In the genomic region with DNA sequence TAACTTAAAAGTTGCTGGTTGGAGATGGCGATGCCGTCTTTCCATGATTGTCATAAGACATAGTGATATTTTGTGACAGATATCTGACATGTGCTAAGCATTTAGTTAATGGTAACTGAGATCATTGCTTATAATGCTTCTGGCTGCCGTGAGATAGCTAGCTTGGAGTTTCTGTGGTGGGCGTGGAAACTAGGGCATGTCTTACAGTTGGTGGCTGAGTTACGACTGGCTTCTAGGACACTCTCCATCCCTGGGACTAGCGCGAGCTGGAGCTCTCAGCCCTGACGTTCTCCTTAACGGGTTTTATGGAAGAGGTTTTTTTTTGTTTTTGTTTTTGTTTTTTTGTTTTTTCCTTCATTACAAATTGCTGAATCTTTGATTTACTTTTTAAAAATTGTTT, we compare ENCODE assay signal across 10 mouse cellular contexts.
"Had no signal": no experiment of that assay in that cellular context is flagged by ENCODE, and none has a peak within 500 bp of the region (broad histone marks: within the 10 kb centered on the region; RNA-seq: fewer than 3 reads in every experiment).

No protein-coding gene starts in this region.

- DNase-seq: lung, adult 18-20 months; lung, embryonic 14.5 days; lung, postnatal 10 days; lung, postnatal 36 days; right cerebral cortex, postnatal 14 days; thymus, adult 18-20 months; thymus, postnatal 14 days; thymus, postnatal 36 days had no signal

- ATAC-seq: midbrain, embryonic 13.5 days; midbrain, embryonic 15.5 days had no signal
